Mouse (Mus musculus): ENCODE results near the gene Hoxa3. TPM values are rescaled to one million over a fixed set of nuclear protein-coding genes. Genes with fewer than 3 reads are reported as not detected.
A peak's percentile ranks its signal among the peaks of the same experiment; 100 is the strongest.

Hoxa3 gene
- polyA plus RNA-seq, 1 experiment from 2014 or later: 0.11 TPM

DNA sequence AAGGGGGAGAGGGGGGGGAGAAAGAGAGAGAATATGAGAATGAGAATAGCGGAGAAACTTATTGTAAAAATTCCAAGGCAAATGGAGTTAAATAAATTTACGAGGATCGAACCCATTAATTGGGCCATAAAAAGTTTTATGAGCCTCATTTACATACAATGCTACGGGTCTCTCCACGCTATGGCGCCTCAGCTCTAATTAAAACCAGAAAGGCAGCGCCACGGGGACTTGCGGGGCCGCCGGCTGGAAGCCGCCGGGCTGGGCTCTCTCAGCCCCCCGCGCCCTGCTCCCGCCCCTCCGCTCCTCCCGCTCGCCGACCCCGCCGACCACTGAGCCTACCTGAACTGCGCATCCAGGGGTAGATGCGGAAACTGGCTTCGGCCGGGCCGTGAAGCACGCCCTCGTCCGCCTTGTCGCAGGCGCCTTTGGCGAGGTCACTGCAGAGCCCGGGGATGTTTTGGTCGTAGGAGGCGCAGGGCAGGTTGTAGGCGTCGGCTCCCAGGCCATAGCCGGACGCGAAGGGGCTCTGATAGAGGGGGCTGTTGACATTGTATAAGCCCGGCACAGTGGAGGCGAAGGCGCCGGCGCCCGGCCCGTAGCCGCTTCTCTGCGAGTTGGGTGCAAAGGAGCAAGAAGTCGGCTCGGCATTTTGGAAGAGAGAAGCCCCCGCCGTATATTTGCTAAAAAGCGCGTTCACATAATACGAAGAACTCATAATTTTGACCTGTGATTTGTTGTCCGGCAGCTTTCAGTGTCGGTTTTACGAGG is 3.7 kb upstream of the Hoxa3 start:
- WGBS: 3% methylated on average over 59 of the region's 60 CpGs
- H3K9me3 ChIP-seq (ENCODE audit: control insufficient read depth, low read length): no peaks in the 10 kb centered on the region
- H3K27me3 ChIP-seq (ENCODE audit: control insufficient read depth, insufficient read depth, low read length): peaks cover 100% of the 10 kb centered on the region
- H3K4me1 ChIP-seq (ENCODE audit: control insufficient read depth, insufficient read depth, low read length): peaks cover 11% of the 10 kb centered on the region
- no peaks in the 10 kb centered on the region for H3K36me3 ChIP-seq (ENCODE audit: control insufficient read depth, insufficient read depth, low read length)
- ATAC-seq (ENCODE audit: low FRiP score): no peak
- H3K4me3 ChIP-seq (ENCODE audit: low read depth, low read length): peak overlapping the region; percentile 26
- H3K4me2 ChIP-seq: peak overlapping the region; percentile 42
- H3K27ac ChIP-seq (ENCODE audit: low read depth, low read length): no peak overlapping the region
- peak; percentile 95 for DNase-seq (ENCODE audit: low spot score, missing footprints)
- no peak overlapping the region for H3K9ac ChIP-seq (ENCODE audit: low read length)

DNA sequence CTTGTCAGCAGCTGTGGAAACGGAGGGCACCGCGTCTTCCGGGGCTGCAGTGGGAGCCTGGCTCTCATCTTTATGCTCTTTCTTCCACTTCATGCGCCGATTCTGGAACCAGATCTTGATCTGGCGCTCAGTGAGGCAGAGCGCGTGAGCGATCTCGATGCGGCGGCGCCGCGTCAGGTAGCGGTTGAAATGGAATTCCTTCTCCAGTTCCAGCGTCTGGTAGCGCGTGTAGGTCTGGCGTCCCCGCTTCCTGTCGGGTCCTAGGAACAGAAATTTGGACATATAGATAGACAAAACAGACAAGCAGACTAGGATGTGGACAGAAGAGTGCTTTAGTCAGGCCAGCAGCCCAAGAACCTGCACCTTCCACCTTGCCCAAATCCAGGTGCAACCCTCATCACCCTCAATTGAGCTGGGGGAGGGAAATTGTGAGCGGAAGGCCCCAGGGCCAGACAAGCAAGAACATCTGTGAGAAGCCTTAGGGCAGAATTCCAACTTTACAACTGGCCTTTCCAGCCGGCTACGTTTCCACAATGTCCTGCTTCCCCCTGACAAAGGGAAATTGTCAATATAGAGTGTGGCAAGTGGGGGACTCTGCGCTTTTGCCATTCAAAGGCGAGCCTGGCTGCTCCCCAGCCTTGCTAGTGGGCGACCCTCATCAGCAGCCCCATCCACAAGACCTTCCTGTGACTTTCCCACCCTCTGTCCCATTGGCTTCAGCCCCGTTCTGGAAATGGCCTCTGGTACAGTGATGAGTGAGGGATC is 2.8 kb upstream of the Hoxa3 start:
- H3K9me3 ChIP-seq (ENCODE audit: control insufficient read depth, low read length): no peaks in the 10 kb centered on the region
- DNase-seq (ENCODE audit: low spot score, missing footprints) (no peak), ATAC-seq (ENCODE audit: low FRiP score) (no peak)
- H3K4me1 ChIP-seq (ENCODE audit: control insufficient read depth, insufficient read depth, low read length): peaks cover 8% of the 10 kb centered on the region
- 2% methylated on average over 30 of the region's 30 CpGs for WGBS
- H3K4me2 ChIP-seq: no peak overlapping the region
- H3K36me3 ChIP-seq (ENCODE audit: control insufficient read depth, insufficient read depth, low read length): no peaks in the 10 kb centered on the region
- H3K9ac ChIP-seq (ENCODE audit: low read length): no peak overlapping the region
- no peak overlapping the region for H3K4me3 ChIP-seq (ENCODE audit: low read depth, low read length)
- peaks cover 100% of the 10 kb centered on the region for H3K27me3 ChIP-seq (ENCODE audit: control insufficient read depth, insufficient read depth, low read length)
- no peak overlapping the region for H3K27ac ChIP-seq (ENCODE audit: low read depth, low read length)

- Histone ChIP-seq H3K27me3 (ENCODE audit: control insufficient read depth, insufficient read depth, low read length) (peaks cover 100% of the 10 kb centered on the region), H3K36me3 (ENCODE audit: control insufficient read depth, insufficient read depth, low read length) (no peaks in the 10 kb centered on the region), H3K4me2 (no peak overlapping the region), H3K4me3 (ENCODE audit: low read depth, low read length) (no peak overlapping the region), H3K27ac (ENCODE audit: low read depth, low read length) (no peak overlapping the region), H3K9ac (ENCODE audit: low read length) (no peak overlapping the region), H3K4me1 (ENCODE audit: control insufficient read depth, insufficient read depth, low read length) (peaks cover 8% of the 10 kb centered on the region), H3K9me3 (ENCODE audit: control insufficient read depth, low read length) (no peaks in the 10 kb centered on the region)
- WGBS: 25% methylated on average over 3 of the region's 3 CpGs
- ATAC-seq (ENCODE audit: low FRiP score) (no peak), DNase-seq (ENCODE audit: low spot score, missing footprints) (no peak)
Measured at GRCm38 (mm10) chr6:52215070-52215469, 1.9 kb upstream of the Hoxa3 start.

GRCm38 (mm10) chr6:52214271-52214670 is 1.1 kb upstream of the Hoxa3 start:
- H3K9ac ChIP-seq (ENCODE audit: low read length): no peak overlapping the region
- H3K27me3 ChIP-seq (ENCODE audit: control insufficient read depth, insufficient read depth, low read length): peaks cover 100% of the 10 kb centered on the region
- peaks cover 8% of the 10 kb centered on the region for H3K4me1 ChIP-seq (ENCODE audit: control insufficient read depth, insufficient read depth, low read length)
- no peaks in the 10 kb centered on the region for H3K9me3 ChIP-seq (ENCODE audit: control insufficient read depth, low read length)
- no peak overlapping the region for H3K4me2 ChIP-seq
- no peaks in the 10 kb centered on the region for H3K36me3 ChIP-seq (ENCODE audit: control insufficient read depth, insufficient read depth, low read length)
- no peak for ATAC-seq (ENCODE audit: low FRiP score)
- 9% methylated on average over 5 of the region's 5 CpGs for WGBS
- no peak for DNase-seq (ENCODE audit: low spot score, missing footprints)
- H3K4me3 ChIP-seq (ENCODE audit: low read depth, low read length): no peak overlapping the region
- H3K27ac ChIP-seq (ENCODE audit: low read depth, low read length): no peak overlapping the region

DNA sequence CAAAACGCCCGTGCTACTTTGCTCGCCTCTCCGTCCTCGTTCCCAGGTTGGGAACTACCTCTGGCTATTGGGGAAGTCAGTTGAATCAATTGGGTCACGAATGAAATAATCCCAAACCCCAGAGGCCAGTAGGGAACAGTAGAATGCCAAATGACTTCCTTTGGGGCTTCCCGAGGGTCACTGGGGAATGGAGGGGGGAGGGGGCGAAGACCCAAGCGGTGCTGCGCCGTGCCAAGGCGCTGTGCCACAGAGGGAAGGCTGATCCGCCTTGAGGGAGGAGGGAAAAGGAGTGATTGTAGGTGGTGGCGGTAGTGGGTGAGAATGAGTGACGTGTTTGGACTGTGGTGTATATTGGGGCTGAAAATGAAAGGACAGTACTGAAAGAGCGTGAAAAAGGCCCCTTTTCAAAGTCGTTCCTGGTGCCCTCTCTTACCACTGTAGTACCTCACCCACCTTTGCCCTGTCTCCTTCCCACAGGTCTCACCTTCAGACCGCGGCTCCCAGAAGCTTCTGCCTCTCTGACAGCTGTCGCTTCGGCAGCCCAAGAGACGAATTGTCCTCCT is 499 bp downstream of the Hoxa3 start:
- Histone ChIP-seq H3K27me3 (ENCODE audit: control insufficient read depth, insufficient read depth, low read length) (peaks cover 100% of the 10 kb centered on the region), H3K9me3 (ENCODE audit: control insufficient read depth, low read length) (no peaks in the 10 kb centered on the region), H3K36me3 (ENCODE audit: control insufficient read depth, insufficient read depth, low read length) (no peaks in the 10 kb centered on the region), H3K27ac (ENCODE audit: low read depth, low read length) (no peak overlapping the region), H3K4me3 (ENCODE audit: low read depth, low read length) (no peak overlapping the region), H3K4me2 (no peak overlapping the region), H3K9ac (ENCODE audit: low read length) (no peak overlapping the region), H3K4me1 (ENCODE audit: control insufficient read depth, insufficient read depth, low read length) (peaks cover 8% of the 10 kb centered on the region)
- ATAC-seq (ENCODE audit: low FRiP score): no peak
- no peak for DNase-seq (ENCODE audit: low spot score, missing footprints)
- 1% methylated on average over 22 of the region's 22 CpGs for WGBS

DNA sequence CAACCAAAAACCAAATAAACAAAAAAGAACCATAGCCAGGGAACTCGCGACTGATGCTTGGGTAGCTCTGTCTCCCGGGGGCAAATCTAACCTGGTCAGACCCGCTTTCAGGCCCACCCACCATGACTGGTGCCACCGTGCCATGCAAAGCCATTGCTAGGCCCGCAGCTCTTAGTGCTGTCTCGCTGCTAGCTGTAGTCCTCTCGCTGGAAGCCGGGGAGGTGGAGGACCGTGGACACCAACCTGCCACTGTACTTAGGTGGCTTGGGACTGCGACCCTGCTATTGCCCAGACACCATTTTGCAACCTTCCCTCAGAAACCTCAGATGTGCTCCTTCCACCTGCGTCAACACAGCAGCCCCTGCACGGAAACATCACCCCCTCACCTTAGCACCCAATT is 1.2 kb downstream of the Hoxa3 start:
- Histone ChIP-seq H3K9ac (ENCODE audit: low read length) (no peak overlapping the region), H3K4me1 (ENCODE audit: control insufficient read depth, insufficient read depth, low read length) (peaks cover 2% of the 10 kb centered on the region), H3K4me2 (no peak overlapping the region), H3K4me3 (ENCODE audit: low read depth, low read length) (no peak overlapping the region), H3K36me3 (ENCODE audit: control insufficient read depth, insufficient read depth, low read length) (no peaks in the 10 kb centered on the region), H3K27me3 (ENCODE audit: control insufficient read depth, insufficient read depth, low read length) (peaks cover 100% of the 10 kb centered on the region), H3K9me3 (ENCODE audit: control insufficient read depth, low read length) (no peaks in the 10 kb centered on the region), H3K27ac (ENCODE audit: low read depth, low read length) (no peak overlapping the region)
- DNase-seq (ENCODE audit: low spot score, missing footprints) (no peak), ATAC-seq (ENCODE audit: low FRiP score) (no peak)
- 3% methylated on average over 13 of the region's 13 CpGs for WGBS

GRCm38 (mm10) chr6:52211170-52211935 is 1.8 kb downstream of the Hoxa3 start:
- Histone ChIP-seq H3K27me3 (ENCODE audit: control insufficient read depth, insufficient read depth, low read length) (peaks cover 100% of the 10 kb centered on the region), H3K27ac (ENCODE audit: low read depth, low read length) (no peak overlapping the region), H3K9me3 (ENCODE audit: control insufficient read depth, low read length) (no peaks in the 10 kb centered on the region), H3K4me2 (no peak overlapping the region), H3K4me1 (ENCODE audit: control insufficient read depth, insufficient read depth, low read length) (no peaks in the 10 kb centered on the region; the same call in 1 of the 2 replicates), H3K36me3 (ENCODE audit: control insufficient read depth, insufficient read depth, low read length) (no peaks in the 10 kb centered on the region), H3K9ac (ENCODE audit: low read length) (no peak overlapping the region), H3K4me3 (ENCODE audit: low read depth, low read length) (no peak overlapping the region)
- under 1% methylated on average over 37 of the region's 37 CpGs for WGBS
- peak; percentile 99 for DNase-seq (ENCODE audit: low spot score, missing footprints)
- ATAC-seq (ENCODE audit: low FRiP score): peak; percentile 58; the same call in 1 of the 2 replicates

DNA sequence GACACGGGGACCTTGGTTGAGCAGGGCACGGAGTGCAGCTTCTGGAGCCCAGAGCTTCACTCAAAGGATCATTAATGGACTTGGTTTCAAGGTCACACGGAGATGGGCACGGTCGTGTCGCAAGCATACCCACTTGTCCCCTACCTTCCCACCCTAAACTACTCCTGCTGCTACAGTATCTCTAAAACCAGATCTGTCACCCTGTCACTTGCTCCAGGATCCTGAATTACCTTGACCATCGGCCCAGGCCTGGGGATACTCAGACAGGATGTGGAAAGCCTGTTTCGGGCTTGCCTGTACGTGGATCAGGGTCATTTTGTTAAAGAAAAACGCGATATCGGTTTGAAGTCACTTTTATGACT is 3.5 kb downstream of the Hoxa3 start:
- Histone ChIP-seq H3K9me3 (ENCODE audit: control insufficient read depth, low read length) (no peaks in the 10 kb centered on the region), H3K4me3 (ENCODE audit: low read depth, low read length) (no peak overlapping the region), H3K27ac (ENCODE audit: low read depth, low read length) (no peak overlapping the region), H3K36me3 (ENCODE audit: control insufficient read depth, insufficient read depth, low read length) (no peaks in the 10 kb centered on the region), H3K9ac (ENCODE audit: low read length) (no peak overlapping the region), H3K4me1 (ENCODE audit: control insufficient read depth, insufficient read depth, low read length) (no peaks in the 10 kb centered on the region; the same call in 1 of the 2 replicates), H3K4me2 (no peak overlapping the region), H3K27me3 (ENCODE audit: control insufficient read depth, insufficient read depth, low read length) (peaks cover 100% of the 10 kb centered on the region)
- no peak for DNase-seq (ENCODE audit: low spot score, missing footprints)
- ATAC-seq (ENCODE audit: low FRiP score): no peak
- WGBS: 7% methylated on average over 12 of the region's 12 CpGs

All from midbrain, embryonic 11.5 days (tissue).